Mouse (Mus musculus): ENCODE results near the gene Gm20708.

Gm20708 gene

DNA sequence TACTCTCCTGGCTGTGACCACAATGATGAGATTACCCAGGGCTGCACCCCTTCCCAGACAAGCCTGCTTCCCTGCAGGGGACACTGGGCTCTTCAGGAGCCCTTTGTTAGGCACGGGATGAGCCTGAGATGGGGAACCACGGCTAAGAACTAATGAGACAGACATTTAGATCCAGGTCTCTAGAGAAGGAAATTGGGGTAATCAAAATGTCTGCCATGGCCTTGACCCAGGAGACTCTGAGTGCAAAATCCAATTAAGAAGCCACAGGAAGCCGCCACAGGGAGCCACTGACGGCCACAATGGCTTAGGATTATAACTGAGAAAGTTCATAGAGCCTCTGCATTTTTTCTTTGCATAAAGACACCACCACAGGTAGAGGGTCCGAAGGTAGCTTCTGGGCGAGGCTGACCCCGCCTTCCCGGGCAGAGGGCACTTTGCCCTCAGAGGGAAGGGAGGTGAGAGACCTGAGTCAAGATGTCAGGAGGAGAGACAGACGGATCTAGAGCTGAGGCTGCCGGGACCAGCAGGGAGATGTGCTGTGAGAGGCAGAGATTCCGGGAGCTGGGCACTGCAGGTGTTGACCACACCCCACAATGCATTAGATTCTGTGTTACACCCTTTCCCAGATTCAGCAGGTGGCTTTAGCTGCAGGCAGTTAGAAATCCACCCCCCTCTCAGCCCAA lies 53.8 kb downstream of the Gm20708 start:
- no peak for DNase-seq (ENCODE audit: extremely low spot score, low spot score)

- DNase-seq (ENCODE audit: extremely low spot score, low spot score): no peak
Observed at GRCm38 (mm10) chr11:117864805-117865204, 55.3 kb downstream of the Gm20708 start.

GRCm38 (mm10) chr11:117865988-117866387 lies 56.5 kb downstream of the Gm20708 start:
- no peak for DNase-seq (ENCODE audit: extremely low spot score, low spot score)

GRCm38 (mm10) chr11:117870688-117871365 lies 61.4 kb downstream of the Gm20708 start:
- DNase-seq (ENCODE audit: extremely low spot score, low spot score): peak; percentile 80

DNA sequence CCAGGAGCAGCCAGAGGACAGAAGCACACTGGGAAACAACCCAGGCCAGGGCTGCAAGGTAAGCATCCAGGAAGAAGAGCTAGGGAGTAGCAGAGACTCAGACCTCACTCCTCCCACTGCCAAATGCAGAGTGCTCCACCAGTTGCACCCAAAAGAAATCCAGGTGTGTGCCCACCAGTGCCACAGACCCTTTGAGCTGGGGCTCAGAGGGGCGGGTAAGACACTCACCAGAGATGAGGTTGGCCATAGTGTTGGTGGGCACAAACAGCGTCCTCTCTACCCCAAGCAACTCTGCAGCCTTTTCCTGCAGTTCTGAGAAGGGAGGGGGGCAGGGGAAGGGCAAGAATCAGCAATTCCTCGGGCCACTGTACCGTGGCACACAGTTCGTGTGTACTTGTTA lies 61.9 kb downstream of the Gm20708 start:
- DNase-seq (ENCODE audit: extremely low spot score, low spot score): no peak

GRCm38 (mm10) chr11:117871911-117872584 lies 62.6 kb downstream of the Gm20708 start:
- DNase-seq (ENCODE audit: extremely low spot score, low spot score): no peak

DNA sequence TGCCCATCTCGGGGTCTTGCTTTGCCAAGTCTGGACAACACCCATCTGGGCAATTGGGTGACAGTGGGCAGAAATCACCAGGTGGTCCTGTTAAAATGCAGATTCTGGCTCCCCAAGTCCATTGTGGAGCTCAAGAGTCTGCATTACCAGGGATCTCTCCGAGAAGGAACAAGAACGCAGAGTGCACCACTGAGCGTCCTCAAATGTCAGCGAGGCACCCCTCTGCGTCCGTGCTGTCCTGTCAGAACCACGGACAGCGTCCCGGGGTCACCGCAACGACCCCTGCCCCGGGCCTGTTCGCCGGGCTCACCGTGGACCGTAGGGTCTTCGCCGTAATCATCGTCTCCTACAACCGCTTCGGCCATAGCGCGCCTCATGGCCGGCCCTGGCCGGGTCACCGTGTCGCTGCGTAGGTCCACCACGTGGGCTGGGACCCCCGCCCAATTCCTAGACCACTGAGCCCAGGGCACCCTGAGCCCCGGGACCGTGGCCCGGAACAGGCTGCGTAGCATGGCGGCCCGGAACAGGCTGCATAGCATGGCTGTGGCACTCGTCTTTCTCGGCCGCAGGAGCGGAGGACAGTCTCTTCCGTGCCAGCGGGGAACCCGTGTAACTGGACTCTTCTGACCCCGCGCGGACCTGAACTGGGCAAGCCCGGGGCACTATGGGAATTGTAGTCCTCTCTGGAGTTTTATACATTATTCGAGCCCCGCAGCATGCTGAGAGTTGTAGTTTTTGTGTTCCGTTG lies 63.6 kb downstream of the Gm20708 start, which contains the start of gene Tha1:
Gene Tha1, minus strand, starts transcription at position 621 of the 748 bp plus-strand sequence.
- DNase-seq (ENCODE audit: extremely low spot score, low spot score): peak; percentile 86

GRCm38 (mm10) chr11:117874419-117874818 lies 65.0 kb downstream of the Gm20708 start:
- no peak for DNase-seq (ENCODE audit: extremely low spot score, low spot score)

GRCm38 (mm10) chr11:117875681-117876080 lies 66.2 kb downstream of the Gm20708 start:
- no peak for DNase-seq (ENCODE audit: extremely low spot score, low spot score)

DNA sequence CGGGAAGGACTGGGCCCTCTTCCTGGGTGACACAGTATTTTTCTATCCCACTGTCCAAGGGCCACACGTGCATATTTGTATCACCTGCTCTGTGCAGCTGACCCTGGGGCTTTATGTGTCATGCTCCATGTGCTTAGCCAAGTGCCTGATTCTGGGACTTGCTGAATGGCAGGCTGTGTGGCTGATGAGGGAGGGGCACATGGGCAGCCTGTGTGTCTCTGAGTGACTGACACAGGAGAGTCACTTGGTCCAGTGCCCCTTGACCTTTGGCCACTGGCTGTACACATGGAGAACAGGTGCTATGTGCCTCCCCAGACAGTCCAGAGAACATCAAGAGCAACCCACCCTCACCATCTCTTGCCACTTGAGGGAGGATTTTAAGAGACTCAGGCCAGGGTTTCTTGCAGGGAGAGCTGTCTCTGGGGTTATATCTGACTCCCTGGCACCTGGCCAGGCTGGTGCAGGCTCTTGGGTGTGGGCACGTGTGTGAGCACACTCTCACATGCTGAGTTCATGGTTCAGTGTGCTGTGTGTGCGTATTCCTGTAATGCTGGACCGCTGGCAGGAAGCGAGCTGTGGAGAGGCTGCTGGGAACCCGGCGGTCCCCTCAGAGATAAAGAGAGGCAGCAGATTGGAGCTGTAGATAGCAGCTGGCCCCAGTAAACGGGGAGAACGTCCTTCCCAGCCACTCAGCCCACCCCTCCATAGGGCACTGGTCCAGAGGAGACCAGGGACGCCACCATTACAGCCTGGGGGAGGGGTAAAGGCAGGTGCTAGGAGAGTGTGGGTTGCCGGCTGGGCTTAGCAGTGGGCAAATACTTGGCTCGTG lies 68.7 kb downstream of the Gm20708 start:
- no peak for DNase-seq (ENCODE audit: extremely low spot score, low spot score)

DNA sequence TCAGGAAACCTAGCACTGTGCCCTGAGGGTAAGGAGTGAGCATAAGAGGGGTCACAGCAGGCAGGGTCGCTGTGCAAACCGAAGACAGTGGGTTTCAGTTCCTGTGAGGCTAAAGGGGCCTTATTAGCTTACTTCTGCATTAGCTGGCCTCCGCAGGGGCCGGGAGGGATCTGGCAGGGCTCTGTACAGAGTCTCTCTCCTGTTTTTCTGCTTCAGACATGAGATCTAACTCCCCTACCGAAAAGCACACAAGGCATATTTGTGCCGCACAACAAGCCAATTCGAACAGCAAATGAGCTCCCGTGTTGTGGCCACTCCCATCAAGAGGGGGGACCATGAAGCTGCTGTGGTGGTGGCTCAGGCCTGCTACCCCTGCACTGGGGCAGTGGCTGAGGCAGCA lies 69.4 kb downstream of the Gm20708 start:
- DNase-seq (ENCODE audit: extremely low spot score, low spot score): no peak

DNA sequence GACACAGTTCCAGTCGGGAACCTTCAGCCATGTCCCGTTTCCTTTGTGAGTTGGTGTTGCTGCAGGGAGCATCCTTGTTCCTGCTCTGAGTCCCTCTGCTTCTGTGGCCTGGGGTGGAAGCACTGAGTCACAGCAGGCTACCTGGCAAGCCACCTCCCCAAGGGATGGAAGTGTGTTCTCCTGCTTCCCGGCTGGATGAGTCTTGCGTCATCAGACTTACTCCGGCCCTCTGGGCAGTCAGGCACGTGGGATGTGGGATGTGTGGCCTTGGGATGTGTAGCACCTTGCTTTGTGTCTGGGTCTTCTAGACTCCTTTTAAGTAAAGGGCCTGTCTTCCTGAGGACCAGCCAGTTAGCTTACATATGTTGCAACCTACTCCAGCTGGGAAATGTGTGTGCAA lies 70.2 kb downstream of the Gm20708 start:
- DNase-seq (ENCODE audit: extremely low spot score, low spot score): no peak

DNA sequence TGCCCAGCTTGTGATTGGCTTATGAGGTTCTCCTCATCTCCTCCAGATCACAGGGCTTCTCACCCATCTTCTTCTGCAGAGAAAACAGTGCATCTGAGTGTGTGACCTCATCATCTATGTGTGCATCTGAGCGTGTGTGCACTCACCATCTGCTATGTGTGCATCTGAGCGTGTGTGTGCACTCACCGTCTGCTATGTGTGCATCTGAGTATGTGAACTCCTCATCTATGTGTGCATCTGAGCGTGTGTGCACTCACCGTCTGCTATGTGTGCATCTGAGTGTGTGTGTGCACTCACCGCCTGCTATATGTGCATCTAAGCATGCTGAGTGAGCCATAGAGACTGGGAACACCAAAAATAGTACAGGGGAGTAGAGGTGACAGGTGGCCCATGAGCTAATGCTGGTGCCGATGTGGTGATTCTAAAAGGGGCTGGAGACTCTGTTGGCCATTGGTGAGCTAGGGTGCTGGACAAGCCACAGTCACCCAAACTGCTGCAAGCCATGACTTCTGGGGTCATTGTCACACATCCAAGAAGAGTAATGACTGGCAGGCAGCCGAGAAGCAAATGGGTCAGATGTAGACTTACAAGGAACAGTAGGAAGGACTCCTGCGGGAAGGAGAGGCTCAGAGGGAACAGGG lies 71.0 kb downstream of the Gm20708 start:
- DNase-seq (ENCODE audit: extremely low spot score, low spot score): no peak

GRCm38 (mm10) chr11:117880977-117881358 lies 71.5 kb downstream of the Gm20708 start:
- DNase-seq (ENCODE audit: extremely low spot score, low spot score): no peak

DNA sequence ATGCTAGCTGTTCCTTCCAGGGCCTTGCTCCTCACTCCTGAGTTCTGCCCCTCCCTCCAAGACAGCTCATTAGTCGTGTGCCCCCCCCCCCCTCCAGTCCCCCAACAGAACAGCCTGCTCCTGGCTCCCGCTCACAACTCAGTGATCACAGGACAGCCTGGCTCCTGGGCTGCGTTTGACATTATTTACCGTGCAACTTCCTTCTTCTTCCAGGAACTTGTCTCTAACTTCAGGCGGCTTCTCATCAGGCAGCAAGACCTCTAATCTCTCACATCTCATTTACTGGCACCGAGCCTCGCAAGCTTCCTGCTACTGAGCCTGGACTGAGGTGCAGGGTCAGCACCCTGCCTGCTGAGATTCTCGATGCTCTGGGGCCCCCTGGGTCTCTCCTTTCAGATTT lies 72.3 kb downstream of the Gm20708 start:
- DNase-seq (ENCODE audit: extremely low spot score, low spot score): no peak

- DNase-seq (ENCODE audit: extremely low spot score, low spot score): no peak
Observed at GRCm38 (mm10) chr11:117882208-117882607, 72.7 kb downstream of the Gm20708 start.

- no peak for DNase-seq (ENCODE audit: extremely low spot score, low spot score)
Observed at GRCm38 (mm10) chr11:117886000-117886399, 76.5 kb downstream of the Gm20708 start.

GRCm38 (mm10) chr11:117888168-117888852 lies 78.8 kb downstream of the Gm20708 start:
- no peak for DNase-seq (ENCODE audit: extremely low spot score, low spot score)

Data from neural tube, embryonic 10.5 days (tissue).